Mouse (Mus musculus): ENCODE measurements at regions not wholly inside any gene's neighbourhood (a gene's known extent, or its start where the extent isn't known, plus 50 kb on each side); places are given as distances from the start of the nearest gene placed in this dataset.

- TF ChIP-seq CHD2 (IDR thresholded peaks at IDR 0.05; ENCODE audit: low read depth, low read length) (no peak), HCFC1 (IDR thresholded peaks at IDR 0.05; ENCODE audit: borderline replicate concordance, insufficient read depth, low read length) (no peak), ZC3H11A (IDR thresholded peaks at IDR 0.05; ENCODE audit: borderline replicate concordance, low read depth, low read length) (no peak), ZNF384 (IDR thresholded peaks at IDR 0.05; ENCODE audit: low read depth, low read length) (no peak), MAFK (IDR thresholded peaks at IDR 0.05; ENCODE audit: insufficient read depth, low read depth, low read length) (no peak)
These were observed 162.8 kb downstream of the Zfp619 start for GRCm38 (mm10) chr7:39680411-39680810.
